Mouse (Mus musculus) adipose tissue, adult 10 weeks (tissue): ENCODE data around the gene Il6st. TPM values are rescaled to one million over a fixed set of nuclear protein-coding genes. Genes with fewer than 3 reads are reported as not detected.

Source experiments
- polyA plus RNA-seq: library from polyadenylated mRNA; stranded (reverse); fragments of 350-450 nt; fragmentation: Illumina TruSeq; extraction: RNeasy Lipid Tissue Mini Kit (QIAGEN cat#74804); gene quantifications from one replicate; pipeline ENCODE4 v1.2.3, GENCODE M21; 2014; ENCODE audit warnings: low read depth, low replicate concordance

Gene Il6st
- 76.2 TPM for polyA plus RNA-seq

GRCm38 (mm10) chr13:112463868-112464625 is at the start of gene Il6st:
Il6st (plus strand) TSS chr13:112464070.

Other genes with a start within 250 kb of the Il6st start
- 0.29 TPM for gene Ankrd55, start 175.6 kb upstream of the Il6st start, polyA plus RNA-seq
- gene Il31ra, start 130.3 kb downstream of the Il6st start, polyA plus RNA-seq: 0.87 TPM
- 5.8 TPM for gene Ddx4, start 188.4 kb downstream of the Il6st start, polyA plus RNA-seq
- gene Slc38a9, start 196.7 kb downstream of the Il6st start, polyA plus RNA-seq: 9.4 TPM